Mouse (Mus musculus) embryo, embryonic 9.5 days (tissue): ENCODE data around the gene Hyou1.
"Not testable (repeated sequence)": the region's sequence is repeated elsewhere in the genome, so short reads cannot be mapped to it uniquely, and the experiment has no call there.

Experiments used
- DNase-seq: peaks from one replicate; pipeline ENCODE4 v3.0.0-alpha.2; 2017; ENCODE audit errors: extremely low spot score

The Hyou1 gene

DNA sequence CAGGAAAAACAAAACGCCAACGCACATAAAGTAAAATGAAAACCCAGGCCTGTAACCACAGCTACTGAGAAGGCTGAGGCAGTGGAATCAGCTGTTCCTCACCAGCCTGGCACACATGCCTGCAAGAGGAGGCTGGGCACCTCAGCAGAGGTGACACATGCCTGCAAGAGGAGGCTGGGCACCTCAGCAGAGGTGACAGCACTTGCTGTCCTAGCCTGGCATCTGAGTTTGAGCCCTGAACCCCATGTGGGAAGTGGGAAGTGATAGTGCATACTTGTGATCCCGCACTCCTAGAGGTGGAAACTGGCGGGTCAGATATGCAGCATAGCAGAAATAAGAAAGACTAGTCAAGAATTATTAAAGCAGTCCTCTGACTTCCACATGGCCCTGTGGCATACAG lies 27.9 kb upstream of the Hyou1 start:
- no peak for DNase-seq

DNA sequence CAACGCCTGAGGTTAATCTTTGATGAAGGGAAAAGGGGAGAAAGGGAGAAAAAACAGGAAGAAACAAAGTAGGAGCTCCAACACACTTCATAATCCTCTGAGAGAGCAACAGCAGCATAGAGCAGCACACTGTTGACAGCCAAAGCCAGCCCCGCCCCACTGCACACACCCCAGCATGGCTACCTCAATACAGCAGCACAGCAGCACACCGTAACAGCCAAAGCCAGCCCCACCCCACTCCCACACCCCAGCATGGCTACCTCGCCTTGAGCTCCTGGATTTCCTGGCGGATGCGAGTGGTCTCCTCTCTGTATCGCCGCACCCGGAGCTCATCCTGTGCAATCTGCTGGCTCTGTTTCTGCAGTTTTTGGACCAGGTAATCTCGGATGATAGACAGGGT lies 27.0 kb upstream of the Hyou1 start:
- no peak for DNase-seq

DNA sequence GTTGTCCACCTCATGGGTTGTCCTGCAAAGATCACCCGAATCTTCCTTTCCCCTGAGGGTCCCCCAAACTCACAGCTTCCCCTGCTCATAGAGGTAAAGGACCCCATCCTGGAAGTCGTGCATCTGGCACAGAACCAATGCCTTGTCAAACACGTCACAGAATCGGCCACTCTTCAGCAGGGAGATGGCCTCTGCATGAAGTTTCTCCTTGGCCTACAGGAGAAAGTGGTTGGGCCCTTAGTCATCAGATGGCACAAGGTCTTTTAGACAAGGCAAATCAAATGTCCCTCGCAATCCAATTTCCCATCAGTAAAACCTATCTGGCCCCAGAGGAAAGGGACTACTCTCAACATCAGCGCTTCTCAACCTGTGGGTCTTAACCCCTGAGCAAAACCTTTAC lies 26.1 kb upstream of the Hyou1 start:
- no peak for DNase-seq

DNA sequence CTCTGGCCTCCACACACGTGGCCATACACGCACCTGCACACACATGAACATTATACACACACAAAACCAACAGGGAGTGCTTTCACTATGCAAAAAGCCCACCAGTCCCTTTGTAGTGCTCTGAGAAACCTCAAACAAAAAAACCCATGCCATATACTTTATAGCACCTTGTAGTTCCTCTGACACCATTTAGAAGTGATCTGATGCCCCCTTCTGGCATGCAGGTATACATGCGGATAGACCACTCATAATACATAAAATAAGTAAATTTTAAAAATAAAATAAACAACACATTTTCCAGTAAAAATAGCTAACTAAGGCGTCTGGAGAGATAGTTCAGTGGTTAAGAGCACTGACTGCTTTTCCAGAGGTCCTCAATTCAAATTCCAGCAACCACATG lies 22.1 kb upstream of the Hyou1 start:
- DNase-seq, result peak; percentile 19

DNA sequence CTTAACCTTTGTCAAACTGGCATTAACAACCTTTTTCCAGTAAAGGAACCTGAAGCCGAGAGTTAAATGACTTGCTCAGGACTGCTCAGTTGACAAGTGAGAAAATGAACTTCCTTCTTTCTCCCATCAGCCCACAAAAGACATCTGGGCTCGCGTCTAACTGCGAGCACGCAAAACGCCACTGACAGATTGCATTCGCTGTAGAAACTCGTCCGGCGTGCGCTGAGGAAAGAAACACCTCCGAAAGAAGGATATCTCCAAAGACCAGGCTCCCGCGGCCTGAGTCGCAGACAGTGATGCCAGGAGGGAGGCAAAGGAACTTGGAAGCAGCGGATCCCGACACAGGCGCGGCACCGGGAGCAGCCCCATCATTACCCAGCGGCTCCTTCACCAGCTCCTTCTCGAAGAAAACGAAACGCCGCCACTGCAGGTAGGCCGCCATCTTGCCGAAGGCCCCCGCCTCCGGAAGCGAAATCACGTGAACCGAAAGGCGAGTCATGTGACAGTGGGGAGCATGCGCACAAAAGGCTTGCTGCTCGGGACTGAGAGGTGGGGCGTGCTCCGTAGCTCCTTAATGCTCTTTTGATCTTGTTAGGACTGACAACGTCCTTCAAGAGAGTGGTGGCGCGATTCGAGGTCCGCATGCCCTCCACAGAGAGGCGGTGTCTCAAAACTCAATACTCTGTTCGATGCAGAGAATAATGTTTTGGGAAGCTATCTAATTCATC lies 17.9 kb upstream of the Hyou1 start, which contains the start of gene Vps11:
Vps11 (minus strand) TSS at position 481 of the 728 bp plus-strand sequence.
- peak; percentile 95 for DNase-seq

DNA sequence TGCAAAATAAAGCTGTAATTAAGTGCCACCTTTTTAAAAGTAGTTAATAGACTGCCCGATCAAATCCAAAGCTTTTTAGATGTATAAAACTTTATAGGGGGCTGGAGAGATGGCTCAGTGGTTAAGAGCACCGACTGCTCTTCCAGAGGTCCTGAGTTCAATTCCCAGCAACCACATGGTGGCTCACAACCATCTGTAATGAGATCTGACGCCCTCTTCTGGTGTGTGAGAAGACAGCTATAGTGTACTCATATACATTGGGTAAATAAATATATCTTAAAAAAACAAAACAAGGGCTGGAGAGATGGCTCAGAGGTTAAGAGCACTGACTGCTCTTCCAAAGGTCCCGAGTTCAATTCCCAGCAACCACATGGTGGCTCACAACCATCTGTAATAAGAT lies 17.4 kb upstream of the Hyou1 start:
- DNase-seq, result not testable (repeated sequence)

DNA sequence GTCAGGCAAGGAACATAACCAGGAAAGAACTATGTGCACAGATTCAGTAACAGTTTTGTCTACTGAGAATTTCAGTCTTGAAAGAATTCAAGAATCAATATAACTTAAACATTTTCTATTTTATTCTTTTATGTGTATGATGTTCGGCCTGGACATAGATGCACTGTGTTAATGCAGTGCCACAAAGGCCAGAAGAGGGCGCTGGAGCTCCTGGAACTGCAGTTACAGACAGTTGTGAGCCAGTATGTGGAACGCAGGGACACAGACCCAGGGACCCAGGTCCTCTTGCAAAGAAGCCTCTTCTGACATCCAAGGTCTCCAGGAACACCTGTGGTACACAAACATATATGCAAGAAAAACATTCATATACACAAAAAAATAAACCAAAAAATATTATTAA lies 14.8 kb upstream of the Hyou1 start:
- no peak for DNase-seq

DNA sequence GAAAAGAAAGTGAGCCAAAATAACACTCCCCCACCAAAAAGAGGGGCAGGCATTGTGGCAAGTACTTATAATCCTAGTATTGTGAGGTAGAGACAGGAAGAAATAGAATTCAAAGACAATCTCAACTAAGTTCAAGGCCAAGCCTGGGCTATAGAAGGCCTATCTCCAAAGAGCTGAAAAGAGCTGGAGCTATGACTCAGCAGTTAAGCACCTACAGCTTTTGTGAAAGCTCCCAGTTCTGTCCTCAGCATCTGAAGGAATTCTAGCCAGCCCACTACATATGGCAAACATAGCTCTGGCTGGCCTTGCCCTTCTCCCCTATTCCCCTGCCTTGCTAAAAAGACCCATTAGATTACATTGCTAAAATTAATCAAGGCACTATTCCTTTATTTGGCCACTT lies 5.9 kb upstream of the Hyou1 start:
- no peak for DNase-seq

DNA sequence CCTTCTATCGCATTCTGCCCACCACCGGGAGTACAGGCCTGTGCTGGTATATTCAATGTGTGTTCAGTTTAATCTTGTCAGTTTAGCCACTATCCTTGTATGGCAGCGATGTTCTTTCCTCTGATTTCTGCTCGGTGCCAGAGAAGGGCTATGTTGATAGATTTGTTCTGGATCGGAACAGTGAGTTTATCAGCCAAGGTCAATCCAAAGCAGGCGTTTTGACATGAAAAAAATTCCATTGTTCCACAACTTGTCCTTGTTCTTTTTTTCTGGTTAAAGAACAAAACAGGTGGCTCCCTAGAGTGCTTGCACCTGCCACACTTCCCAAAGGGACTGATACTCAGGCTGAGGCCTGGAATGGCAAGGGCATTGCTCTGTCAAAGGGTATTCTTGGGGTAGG lies 3.1 kb upstream of the Hyou1 start:
- DNase-seq, result no peak

DNA sequence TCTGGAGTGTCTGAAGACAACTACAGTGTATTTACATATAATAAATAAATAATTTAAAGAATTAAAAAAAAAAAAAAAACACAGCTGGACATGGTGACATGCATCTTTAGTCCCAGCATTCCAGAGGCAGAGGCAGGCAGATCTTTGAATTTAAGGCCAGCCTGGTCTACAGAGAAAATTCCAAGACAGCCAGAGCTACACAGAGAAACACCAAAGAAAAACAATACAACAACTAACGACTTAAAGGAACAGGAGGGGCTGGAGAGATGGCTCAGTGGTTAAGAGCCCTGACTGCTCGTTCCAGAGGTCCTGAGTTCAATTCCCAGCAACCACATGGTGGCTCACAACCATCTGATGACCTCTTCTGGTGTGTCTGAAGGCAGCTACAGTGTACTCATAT lies 2.0 kb upstream of the Hyou1 start:
- DNase-seq, result not testable (repeated sequence)

DNA sequence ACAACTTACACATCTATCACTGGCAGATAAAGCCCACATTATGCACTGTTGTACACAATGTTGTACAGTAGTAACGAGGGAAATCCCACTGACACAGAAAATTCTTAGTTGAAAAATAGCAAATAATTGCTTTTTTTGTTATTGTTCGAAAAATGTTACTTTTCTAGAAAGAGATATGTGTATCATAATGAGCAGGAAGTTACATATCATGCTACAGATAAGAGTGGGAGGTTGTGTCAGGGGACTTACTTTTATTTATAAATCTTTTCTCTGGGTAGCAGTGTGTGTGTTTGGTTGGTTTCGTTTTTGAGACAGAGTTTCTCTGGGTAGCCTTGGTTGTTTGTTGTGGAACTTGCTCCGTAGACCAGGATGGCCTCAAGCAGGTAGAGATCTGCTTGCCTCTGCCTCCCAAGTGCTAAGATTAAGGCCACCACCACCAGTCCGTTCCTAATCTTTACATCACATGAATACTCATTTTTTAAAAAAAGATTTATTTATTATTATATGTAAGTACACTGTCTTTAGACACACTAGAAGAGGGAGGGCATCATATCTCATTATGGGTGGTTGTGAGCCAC lies 1.0 kb upstream of the Hyou1 start:
- DNase-seq, result no peak

DNA sequence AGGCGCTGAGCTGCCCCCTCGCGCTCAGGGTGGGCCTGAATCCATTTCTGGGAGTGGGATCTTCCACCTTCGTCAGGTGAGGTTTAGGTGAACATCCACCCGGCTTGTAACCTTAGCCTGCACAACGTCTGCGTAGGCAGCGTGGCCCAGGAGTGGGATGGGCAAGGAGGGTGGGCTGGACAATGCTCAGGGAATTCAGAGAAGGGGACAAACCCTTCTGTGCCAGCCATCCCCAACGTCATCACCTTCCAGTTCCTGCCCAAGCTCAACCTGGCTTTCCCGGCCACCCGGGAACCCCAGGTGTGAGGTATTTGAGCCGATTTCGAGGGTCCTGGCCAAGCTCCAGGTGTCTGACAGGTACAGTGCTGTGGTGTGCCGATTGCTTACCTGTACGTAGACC lies 572 bp downstream of the Hyou1 start:
- no peak for DNase-seq

DNA sequence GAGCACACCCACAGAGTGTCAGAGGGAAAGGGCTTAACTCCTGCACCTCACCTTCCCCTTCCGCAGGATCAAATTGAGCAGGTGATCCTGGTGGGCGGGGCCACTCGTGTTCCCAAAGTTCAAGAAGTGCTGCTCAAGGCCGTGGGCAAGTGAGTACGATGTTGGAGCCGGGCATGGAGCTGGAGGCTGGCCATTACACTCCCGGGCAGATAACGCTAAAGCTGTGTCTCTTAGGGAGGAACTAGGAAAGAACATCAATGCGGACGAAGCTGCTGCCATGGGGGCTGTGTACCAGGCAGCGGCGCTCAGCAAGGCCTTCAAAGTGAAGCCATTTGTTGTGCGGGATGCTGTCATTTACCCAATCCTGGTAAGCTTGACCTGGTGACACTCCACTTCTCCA lies 5.3 kb downstream of the Hyou1 start:
- no peak for DNase-seq

DNA sequence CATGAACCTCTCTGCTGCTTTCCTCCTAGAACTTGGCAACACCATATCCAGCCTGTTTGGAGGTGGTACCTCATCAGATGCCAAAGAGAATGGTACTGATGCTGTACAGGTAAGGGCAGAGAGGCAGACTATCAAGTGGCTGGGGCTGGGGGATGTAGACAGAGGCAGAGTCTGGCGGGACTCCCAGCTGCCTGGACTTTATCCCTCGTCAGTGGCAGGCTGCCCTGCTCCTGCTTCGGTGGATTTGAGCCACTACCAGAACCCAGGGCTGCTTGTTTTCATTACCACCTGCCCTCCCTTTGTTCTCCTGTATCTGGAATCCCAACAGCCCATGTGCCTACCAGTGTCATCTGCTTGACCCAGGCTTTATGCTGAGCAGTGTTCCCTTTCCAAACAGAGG lies 7.9 kb downstream of the Hyou1 start:
- no peak for DNase-seq

DNA sequence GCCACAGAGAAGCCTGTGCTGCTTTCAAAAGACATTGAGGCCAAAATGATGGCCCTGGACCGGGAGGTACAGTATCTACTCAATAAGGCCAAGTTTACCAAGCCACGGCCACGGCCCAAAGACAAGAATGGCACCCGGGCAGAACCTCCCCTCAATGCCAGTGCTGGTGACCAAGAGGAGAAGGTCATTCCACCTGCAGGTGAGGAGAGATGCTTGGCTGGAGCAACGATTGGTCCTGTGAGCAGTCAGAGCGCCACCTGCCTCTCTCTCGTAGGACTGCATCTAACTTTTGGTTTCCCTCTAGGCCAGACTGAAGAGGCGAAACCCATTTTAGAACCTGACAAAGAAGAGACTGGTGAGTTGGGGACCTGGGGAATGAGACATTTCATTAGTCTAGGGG lies 10.0 kb downstream of the Hyou1 start:
- no peak for DNase-seq

DNA sequence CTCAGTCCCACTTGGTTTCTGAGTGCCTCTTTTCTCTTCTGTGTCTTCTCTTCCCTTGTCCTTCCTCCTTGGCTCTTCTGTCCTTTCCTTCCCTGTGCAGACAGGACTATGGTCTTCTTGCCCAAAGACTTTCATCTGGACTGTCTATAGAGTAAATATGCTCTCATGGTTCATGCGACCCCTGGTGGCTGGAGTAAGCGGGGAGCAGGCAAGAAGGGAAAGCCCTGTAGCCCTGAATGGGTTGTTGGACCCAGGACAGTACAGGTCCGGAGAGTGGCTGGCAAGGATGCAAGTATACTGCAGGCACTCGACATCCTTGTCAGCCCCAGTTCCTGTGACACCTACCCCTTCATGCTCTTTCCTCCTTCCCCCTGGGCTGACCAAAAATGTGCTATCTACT lies 12.2 kb downstream of the Hyou1 start:
- peak; percentile 52 for DNase-seq

DNA sequence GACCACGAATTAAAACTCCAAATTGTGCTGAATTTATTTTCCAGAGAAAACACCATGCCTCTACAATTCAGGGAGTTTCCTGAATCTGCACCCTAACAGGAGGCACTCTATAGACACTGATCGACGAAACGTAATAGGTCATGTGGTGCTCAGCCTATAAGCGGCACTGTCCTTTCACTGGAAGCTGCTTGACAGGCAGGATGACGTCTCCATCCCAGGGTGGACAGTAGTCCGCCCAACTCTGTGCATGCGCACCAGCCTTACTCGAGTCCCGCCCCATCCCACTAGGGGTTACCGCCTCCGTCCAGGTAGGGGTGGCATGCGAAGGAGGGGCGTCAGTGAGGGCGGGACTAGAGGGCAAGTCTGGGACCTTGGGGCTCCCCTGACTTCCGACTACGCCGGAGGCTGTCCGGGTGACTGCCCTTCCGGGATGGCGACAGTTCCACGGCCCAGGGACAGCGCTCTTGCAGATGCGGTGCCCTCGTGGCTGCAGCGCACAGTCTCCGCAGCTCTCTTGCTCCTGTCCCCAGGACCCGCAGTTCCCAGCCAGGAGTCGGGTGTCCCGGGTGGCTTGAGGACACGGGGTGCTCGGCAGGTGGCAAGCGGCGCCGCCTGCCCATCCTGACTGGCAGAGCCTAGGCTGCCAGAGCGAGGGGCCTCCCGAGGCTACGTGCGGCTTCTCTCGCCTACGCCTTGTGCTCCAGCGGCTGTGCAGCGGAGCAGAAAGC lies 17.6 kb downstream of the Hyou1 start, which contains the start of gene Slc37a4:
Slc37a4 (plus strand) TSS at position 169 of the 728 bp plus-strand sequence.
- DNase-seq, result peak; percentile 91

DNA sequence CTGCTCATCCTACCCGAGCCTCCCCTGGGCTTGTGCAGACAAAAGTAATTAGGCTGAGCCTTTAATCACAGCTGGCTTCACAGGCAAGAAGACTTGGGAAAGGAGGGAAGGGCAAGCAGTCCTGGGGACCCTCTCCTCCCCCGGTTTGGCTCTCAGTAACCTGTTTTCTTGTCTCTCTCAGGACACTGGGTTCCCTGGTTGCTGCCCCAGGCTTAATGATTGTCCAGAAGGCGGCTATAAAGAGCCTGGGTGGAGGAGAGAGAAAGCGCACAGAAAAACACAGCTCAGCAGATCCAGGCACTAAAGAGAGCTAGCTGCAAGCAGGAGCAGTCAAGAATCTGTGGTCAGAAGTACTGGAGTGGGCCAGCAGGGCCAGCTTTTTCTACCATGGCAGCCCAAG lies 18.8 kb downstream of the Hyou1 start:
- no peak for DNase-seq

DNA sequence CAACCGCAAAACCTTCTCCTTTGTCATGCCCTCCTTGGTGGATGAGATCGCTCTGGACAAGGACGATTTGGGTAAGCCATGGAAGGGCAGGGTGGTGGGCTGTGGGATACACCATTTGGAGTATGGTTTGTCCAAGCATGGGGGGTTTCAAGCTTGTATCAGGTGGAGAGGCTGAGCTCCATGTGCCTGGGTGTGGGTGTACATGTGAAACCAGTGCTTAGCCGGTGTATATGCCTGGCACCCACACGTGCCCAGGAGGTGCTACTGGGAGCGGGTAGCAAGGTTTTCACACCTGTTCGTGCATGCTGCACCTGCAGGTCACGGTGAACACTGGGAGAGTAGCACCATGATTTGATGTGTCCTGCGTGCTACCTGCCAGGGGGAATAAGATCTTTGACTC lies 19.3 kb downstream of the Hyou1 start:
- no peak for DNase-seq

DNA sequence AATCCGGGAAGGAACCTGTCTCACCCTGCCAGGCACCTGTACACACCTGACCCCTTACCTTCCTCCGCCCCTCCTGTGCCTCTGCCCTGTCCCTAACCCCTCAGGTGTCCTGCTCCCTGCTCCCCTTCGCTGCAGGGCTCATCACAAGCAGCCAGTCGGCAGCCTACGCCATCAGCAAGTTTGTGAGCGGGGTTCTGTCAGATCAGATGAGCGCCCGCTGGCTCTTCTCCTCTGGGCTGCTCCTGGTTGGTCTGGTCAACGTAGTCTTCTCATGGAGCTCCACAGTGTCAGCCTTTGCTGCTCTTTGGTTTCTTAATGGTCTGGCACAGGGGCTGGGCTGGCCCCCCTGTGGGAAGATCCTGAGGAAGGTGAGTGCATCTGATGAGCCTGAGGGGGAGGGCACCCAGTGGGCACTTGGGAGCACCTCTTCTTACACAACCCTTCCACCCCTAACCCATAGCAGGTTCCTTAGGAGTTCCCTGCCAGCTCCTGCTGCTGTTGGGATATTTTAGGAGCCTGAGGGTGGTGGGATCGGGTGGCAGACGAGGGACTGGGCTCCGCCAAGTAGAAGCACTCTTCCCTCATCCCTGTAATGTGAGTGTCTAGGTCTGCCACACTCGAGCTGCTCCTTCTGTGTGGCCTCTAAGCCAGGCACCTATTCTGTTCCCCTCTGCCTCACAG lies 20.0 kb downstream of the Hyou1 start:
- DNase-seq, result no peak

DNA sequence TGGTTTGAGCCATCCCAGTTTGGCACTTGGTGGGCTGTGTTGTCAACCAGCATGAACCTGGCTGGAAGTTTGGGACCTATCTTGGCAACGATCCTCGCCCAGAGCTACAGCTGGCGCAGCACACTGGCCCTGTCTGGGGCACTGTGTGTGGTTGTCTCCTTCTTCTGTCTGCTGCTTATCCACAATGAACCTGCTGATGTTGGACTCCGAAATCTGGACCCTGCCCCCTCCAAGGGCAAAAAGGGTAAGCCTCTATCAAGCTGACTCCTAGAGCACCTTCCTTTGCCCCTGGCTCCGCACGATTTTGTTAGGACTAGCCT lies 20.5 kb downstream of the Hyou1 start:
- DNase-seq, result no peak

DNA sequence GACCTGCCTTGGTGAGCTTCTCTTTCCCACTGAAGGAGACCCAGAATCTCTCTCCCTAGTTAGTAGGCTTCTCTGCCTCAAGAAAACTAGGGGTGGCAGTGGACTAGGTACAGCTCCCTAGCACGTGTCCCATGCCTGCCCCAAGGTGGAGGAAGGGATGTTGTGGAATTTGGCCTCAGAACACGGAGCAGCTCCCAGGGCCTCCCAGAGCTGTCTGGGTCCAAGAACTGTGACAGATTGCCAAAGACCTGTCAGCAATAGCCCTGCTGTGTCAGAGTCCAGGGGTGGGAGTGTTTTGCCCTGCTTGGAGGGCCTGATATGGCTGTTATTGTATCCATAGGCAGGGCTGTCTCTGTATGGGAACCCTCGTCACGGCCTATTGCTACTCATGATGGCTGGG lies 21.8 kb downstream of the Hyou1 start:
- no peak for DNase-seq

DNA sequence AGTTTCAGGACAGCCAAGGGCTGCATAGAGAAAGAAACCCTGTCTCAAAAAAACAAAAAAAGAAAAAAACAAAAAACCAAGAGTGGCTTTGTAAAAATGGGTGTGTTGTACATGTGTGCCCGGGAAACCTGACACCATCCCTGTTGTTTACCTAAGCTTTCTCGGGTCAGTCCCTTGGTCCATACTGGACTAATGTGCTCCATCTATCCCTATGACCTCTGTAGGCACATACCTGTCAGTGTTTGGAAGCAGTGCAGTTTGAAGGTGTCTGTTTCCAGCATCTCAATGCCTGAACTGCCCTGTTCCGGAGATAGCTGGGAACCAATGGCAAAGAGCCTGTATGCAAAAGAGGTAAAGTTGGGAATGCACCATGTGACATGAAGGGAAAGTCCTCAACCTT lies 25.7 kb downstream of the Hyou1 start:
- no peak for DNase-seq
